Mouse (Mus musculus) cerebellum, adult 11 months (tissue): ENCODE measurements at regions not wholly inside any gene's neighbourhood (a gene's known extent, or its start where the extent isn't known, plus 50 kb on each side); places are given as distances from the start of the nearest gene placed in this dataset.
A peak's percentile ranks its signal among the peaks of the same experiment; 100 is the strongest.

Experiments used
- DNase-seq: peaks from one replicate; pipeline ENCODE4 v3.0.0; 2022

GRCm38 (mm10) chr11:40624126-40624778, 70.8 kb downstream of the Mat2b start:
- DNase-seq = no peak

GRCm38 (mm10) chr11:40620036-40620435, 75.0 kb downstream of the Mat2b start:
- DNase-seq = no peak

- no peak for DNase-seq
These were observed 92.0 kb downstream of the Mat2b start for GRCm38 (mm10) chr11:40603008-40603407.

GRCm38 (mm10) chr11:40601572-40601909, 93.5 kb downstream of the Mat2b start:
- DNase-seq = peak; percentile 28

GRCm38 (mm10) chr11:40600773-40601571, 94.0 kb downstream of the Mat2b start:
- no peak for DNase-seq

- DNase-seq = peak; percentile 4
These were observed 94.8 kb downstream of the Mat2b start for GRCm38 (mm10) chr11:40599956-40600772.

GRCm38 (mm10) chr11:40596347-40596746, 98.7 kb downstream of the Mat2b start:
- DNase-seq = no peak

- no peak for DNase-seq
These were observed 102.9 kb downstream of the Mat2b start for GRCm38 (mm10) chr11:40592056-40592455.

GRCm38 (mm10) chr11:40573758-40574139, 121.3 kb downstream of the Mat2b start:
- no peak for DNase-seq

GRCm38 (mm10) chr11:40572953-40573757, 121.8 kb downstream of the Mat2b start:
- no peak for DNase-seq

- no peak for DNase-seq
These were observed 132.1 kb downstream of the Mat2b start for GRCm38 (mm10) chr11:40562866-40563265.

- no peak for DNase-seq
These were observed 133.0 kb downstream of the Mat2b start for GRCm38 (mm10) chr11:40561983-40562382.

- DNase-seq = no peak
These were observed 133.6 kb downstream of the Mat2b start for GRCm38 (mm10) chr11:40561400-40561799.

GRCm38 (mm10) chr11:40558486-40558885, 136.5 kb downstream of the Mat2b start:
- no peak for DNase-seq

- DNase-seq = no peak
These were observed 139.9 kb downstream of the Mat2b start for GRCm38 (mm10) chr11:40554867-40555794.

- DNase-seq = no peak
These were observed 142.9 kb downstream of the Mat2b start for GRCm38 (mm10) chr11:40552054-40552453.

GRCm38 (mm10) chr11:40546596-40546995, 148.4 kb downstream of the Mat2b start:
- no peak for DNase-seq

GRCm38 (mm10) chr11:40545537-40545936, 149.5 kb downstream of the Mat2b start:
- no peak for DNase-seq

- no peak for DNase-seq
These were observed 154.8 kb downstream of the Mat2b start for GRCm38 (mm10) chr11:40540229-40540628.

- no peak for DNase-seq
These were observed 155.2 kb downstream of the Mat2b start for GRCm38 (mm10) chr11:40539776-40540175.

GRCm38 (mm10) chr11:40536236-40536765, 158.7 kb downstream of the Mat2b start:
- no peak for DNase-seq
